20 mouse cellular contexts compared by ENCODE assay signal in the genomic region with DNA sequence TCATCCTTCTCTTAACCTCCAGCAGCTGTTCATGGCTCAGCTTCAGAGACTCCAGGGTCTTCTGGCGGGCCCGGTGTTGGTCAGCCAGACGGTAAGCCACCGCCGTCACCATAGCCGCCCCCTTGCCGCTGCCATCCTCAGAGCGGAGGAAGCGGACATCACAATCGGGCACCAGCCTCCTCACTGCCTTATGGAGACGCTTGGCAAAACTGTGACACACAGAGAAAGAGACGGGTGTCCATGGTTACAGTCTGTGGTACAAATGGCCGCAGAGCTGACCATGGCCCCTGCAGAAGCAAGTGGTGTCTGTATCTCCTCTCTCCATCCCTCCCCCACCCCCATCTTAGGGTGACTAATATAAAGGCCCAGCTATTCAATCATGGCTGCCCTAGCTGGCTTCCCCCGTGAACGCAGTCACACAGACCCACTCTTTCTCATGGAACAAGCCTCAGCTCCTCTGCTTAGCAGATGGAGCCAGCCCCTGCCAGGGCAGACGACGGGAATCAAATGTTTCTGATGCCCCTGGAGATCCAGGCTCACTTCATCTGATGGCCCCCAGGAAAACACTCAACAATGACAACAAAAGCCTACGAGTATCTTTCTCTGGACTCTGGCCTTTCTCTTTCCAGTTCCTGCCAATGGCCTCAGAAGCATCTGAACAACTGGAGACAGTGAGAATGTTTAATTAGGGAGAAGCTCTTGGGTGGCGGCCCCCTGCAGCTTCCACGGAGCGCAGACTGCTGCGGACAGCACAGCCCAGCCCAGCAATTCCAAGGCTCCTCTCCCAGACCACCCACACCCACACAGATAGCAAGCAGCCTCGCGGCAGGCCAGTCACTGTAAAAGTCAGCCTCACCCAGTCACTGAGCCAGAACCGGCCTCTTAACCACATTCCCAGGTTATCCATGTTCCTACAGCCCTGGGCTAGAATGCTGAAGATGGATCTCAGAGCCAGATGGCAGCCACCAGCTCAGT. TPM values are rescaled to one million over a fixed set of nuclear protein-coding genes. Genes with fewer than 3 reads are reported as not detected.
A peak's percentile ranks its signal among the peaks of the same experiment; 100 is the strongest.
DNase-seq lines count a peak whose midpoint lies in the region; ATAC-seq and TF ChIP-seq lines count a peak whose summit lies in the region.
"Had no signal": no experiment of that assay in that cellular context is flagged by ENCODE, and none has a peak within 500 bp of the region (broad histone marks: within the 10 kb centered on the region; RNA-seq: fewer than 3 reads in every experiment).

No protein-coding gene starts in this region.

- DNase-seq in heart, adult 2 months: no peak
- peak; percentile 34 to 47 for DNase-seq in kidney, postnatal 4 days
- DNase-seq in kidney, adult 9 months: no peak
- DNase-seq in midbrain, embryonic 11.5 days (ENCODE audit: low spot score, missing footprints): peak; percentile 41
- peak; percentile 69 for DNase-seq in testis, postnatal 14 days (ENCODE audit: low spot score)
- DNase-seq: adrenal gland, postnatal 14 days; forebrain, postnatal 0 days; heart, adult 18-20 months; thymus, postnatal 36 days had no signal

- peaks cover 76% of the 10 kb centered on the region for H3K36me3 ChIP-seq in heart, embryonic 13.5 days
- no peaks in the 10 kb centered on the region for H3K36me3 ChIP-seq in heart, adult 2 months (ENCODE audit: control insufficient read depth, insufficient read depth, low read length)
- no peaks in the 10 kb centered on the region; the same call in 1 of the 2 replicates for H3K36me3 ChIP-seq in midbrain, embryonic 11.5 days (ENCODE audit: control insufficient read depth, insufficient read depth, low read length)
- 0 out of 2 replicates have a peak, but pooled peaks cover 4% of the 10 kb centered on the region for H3K36me3 ChIP-seq in midbrain, embryonic 13.5 days
- H3K36me3 ChIP-seq: midbrain, embryonic 15.5 days had no signal

- no peak overlapping the region for H3K4me2 ChIP-seq in heart, embryonic 13.5 days
- no peak overlapping the region for H3K4me2 ChIP-seq in midbrain, embryonic 11.5 days
- no peak overlapping the region for H3K4me2 ChIP-seq in midbrain, embryonic 13.5 days (replicated peaks)
- H3K4me2 ChIP-seq: embryonic facial prominence, embryonic 12.5 days; hindbrain, embryonic 14.5 days; liver, embryonic 15.5 days; midbrain, embryonic 15.5 days had no signal

- ATAC-seq in heart, embryonic 13.5 days (ENCODE audit: extremely low read depth, insufficient number of reproducible peaks, low FRiP score, low TSS enrichment): no peak
- ATAC-seq in midbrain, embryonic 11.5 days (ENCODE audit: low FRiP score): no peak
- no peak for ATAC-seq in midbrain, embryonic 13.5 days
- ATAC-seq: activated CD4-positive, CD25-positive, alpha-beta regulatory T cell, adult 4 months; forebrain, postnatal 0 days; intestine, postnatal 0 days; lung, postnatal 0 days; midbrain, embryonic 15.5 days had no signal

- no peak overlapping the region for H3K4me3 ChIP-seq in heart, embryonic 13.5 days
- no peak overlapping the region for H3K4me3 ChIP-seq in heart, adult 2 months
- no peak overlapping the region for H3K4me3 ChIP-seq in midbrain, embryonic 11.5 days (ENCODE audit: low read depth, low read length)
- H3K4me3 ChIP-seq in midbrain, embryonic 13.5 days (replicated peaks): no peak overlapping the region
- H3K4me3 ChIP-seq: embryonic facial prominence, embryonic 12.5 days; left cerebral cortex, adult 2 months; liver, embryonic 15.5 days; midbrain, embryonic 15.5 days had no signal

- H3K27me3 ChIP-seq in heart, embryonic 13.5 days (replicated peaks): no peaks in the 10 kb centered on the region
- H3K27me3 ChIP-seq in heart, adult 2 months (ENCODE audit: control insufficient read depth, insufficient read depth, low read length): no peaks in the 10 kb centered on the region
- H3K27me3 ChIP-seq in midbrain, embryonic 11.5 days (ENCODE audit: control insufficient read depth, insufficient read depth, low read length): no peaks in the 10 kb centered on the region
- H3K27me3 ChIP-seq in midbrain, embryonic 13.5 days: no peaks in the 10 kb centered on the region
- H3K27me3 ChIP-seq: embryonic facial prominence, embryonic 12.5 days; liver, embryonic 15.5 days; midbrain, embryonic 15.5 days had no signal

- H3K27ac ChIP-seq in heart, embryonic 13.5 days (replicated peaks): no peak overlapping the region
- no peak overlapping the region for H3K27ac ChIP-seq in heart, adult 2 months
- H3K27ac ChIP-seq in midbrain, embryonic 11.5 days (ENCODE audit: low read depth, low read length): no peak overlapping the region
- H3K27ac ChIP-seq in midbrain, embryonic 13.5 days: no peak overlapping the region
- H3K27ac ChIP-seq: embryonic facial prominence, embryonic 12.5 days; hindbrain, embryonic 14.5 days; left cerebral cortex, adult 2 months; liver, embryonic 15.5 days; midbrain, embryonic 15.5 days; stomach, postnatal 0 days had no signal

- no peaks in the 10 kb centered on the region for H3K79me2 ChIP-seq in heart, adult 2 months (replicated peaks; ENCODE audit: control insufficient read depth, insufficient read depth, low read length)

- 80% methylated on average over 25 of the region's 25 CpGs for whole genome bisulfite sequencing in heart, embryonic 13.5 days
- WGBS in heart, adult 2 months: 83% methylated on average over 25 of the region's 25 CpGs
- 89% methylated on average over 25 of the region's 25 CpGs for WGBS in midbrain, embryonic 11.5 days
- WGBS in midbrain, embryonic 13.5 days: 87% methylated on average over 25 of the region's 25 CpGs

- no peak for TF ChIP-seq CTCF in heart, adult 2 months (IDR thresholded peaks at IDR 0.05)

- peak overlapping the region; percentile 9; the same call in 1 of the 2 replicates for H3K9ac ChIP-seq in heart, embryonic 13.5 days
- H3K9ac ChIP-seq in heart, adult 2 months (ENCODE audit: low read depth, low read length): no peak overlapping the region
- H3K9ac ChIP-seq in midbrain, embryonic 11.5 days (ENCODE audit: low read length): no peak overlapping the region
- no peak overlapping the region for H3K9ac ChIP-seq in midbrain, embryonic 13.5 days (replicated peaks)
- H3K9ac ChIP-seq: embryonic facial prominence, embryonic 12.5 days; forebrain, postnatal 0 days; hindbrain, embryonic 14.5 days; liver, embryonic 15.5 days; midbrain, embryonic 15.5 days had no signal

- peaks cover 11% of the 10 kb centered on the region for H3K4me1 ChIP-seq in heart, embryonic 13.5 days
- H3K4me1 ChIP-seq in heart, adult 2 months (ENCODE audit: control insufficient read depth, insufficient read depth, low read length): no peaks in the 10 kb centered on the region
- no peaks in the 10 kb centered on the region for H3K4me1 ChIP-seq in midbrain, embryonic 11.5 days (ENCODE audit: control insufficient read depth, insufficient read depth, low read length)
- H3K4me1 ChIP-seq in midbrain, embryonic 13.5 days (replicated peaks): no peaks in the 10 kb centered on the region
- H3K4me1 ChIP-seq: embryonic facial prominence, embryonic 12.5 days; midbrain, embryonic 15.5 days had no signal

- no peaks in the 10 kb centered on the region for H3K9me3 ChIP-seq in heart, embryonic 13.5 days
- H3K9me3 ChIP-seq in midbrain, embryonic 11.5 days (ENCODE audit: control insufficient read depth, low read length): no peaks in the 10 kb centered on the region
- no peaks in the 10 kb centered on the region for H3K9me3 ChIP-seq in midbrain, embryonic 13.5 days
- H3K9me3 ChIP-seq: embryonic facial prominence, embryonic 12.5 days; liver, embryonic 15.5 days; midbrain, embryonic 15.5 days had no signal

- no peak for TF ChIP-seq POLR2A in heart, adult 2 months (IDR thresholded peaks at IDR 0.05; ENCODE audit: insufficient read depth, low read depth, low read length)

- TF ChIP-seq EP300 in heart, adult 2 months (IDR thresholded peaks at IDR 0.05; ENCODE audit: insufficient read depth, low read depth, low read length): no peak

- intact Hi-C loops in heart, adult 2 months (cut with DNase I): no loop called here

RNA-seq across cellular contexts. Expression of gene Pole4, which starts 31.7 kb away (rescaled TPM):
- polyA plus RNA-seq in heart, embryonic 13.5 days (2015; fragmentation: Nextera tagmentation; extraction: Ambion mirVana): 82.5 and 97.5 TPM in 2 replicates
- total RNA-seq in heart, adult 2 months (2021): 10 to 100 TPM; 15.5 to 16.7 TPM
- polyA plus RNA-seq in heart, adult 2 months (2012; rRNA removed): 9.2 and 19.5 TPM in 2 replicates
- 107 and 111 TPM in 2 replicates for polyA plus RNA-seq in midbrain, embryonic 11.5 days (2014; fragmentation: Nextera tagmentation; extraction: Ambion mirVana)
- 84.0 and 87.2 TPM in 2 replicates for polyA plus RNA-seq in midbrain, embryonic 13.5 days (2015; fragmentation: Nextera tagmentation; extraction: Ambion mirVana)

RNA-seq across cellular contexts. Expression of gene Hk2, which starts 37.3 kb away (rescaled TPM):
- polyA plus RNA-seq in heart, embryonic 13.5 days (2015; fragmentation: Nextera tagmentation; extraction: Ambion mirVana): 28.9 and 36.2 TPM in 2 replicates
- 100 to 1,000 TPM; 325 to 363 TPM for total RNA-seq in heart, adult 2 months (2021)
- polyA plus RNA-seq in heart, adult 2 months (2012; rRNA removed): 104 and 173 TPM in 2 replicates
- 16.3 and 16.8 TPM in 2 replicates for polyA plus RNA-seq in midbrain, embryonic 11.5 days (2014; fragmentation: Nextera tagmentation; extraction: Ambion mirVana)
- polyA plus RNA-seq in midbrain, embryonic 13.5 days (2015; fragmentation: Nextera tagmentation; extraction: Ambion mirVana): 6.1 and 6.6 TPM in 2 replicates

Comparison
In these comparisons a context has a peak if more than half of its experiments do, and no peak if none do; other contexts are left out.
1. DNase-seq: peak in kidney, postnatal 4 days (2 of 2), midbrain, embryonic 11.5 days (single experiment) and testis, postnatal 14 days (single experiment); none in heart, adult 2 months (0 of 2) and kidney, adult 9 months (single experiment).